Mouse (Mus musculus) liver, postnatal 0 days (tissue): ENCODE results near the gene Rps11. TPM values are rescaled to one million over a fixed set of nuclear protein-coding genes. Genes with fewer than 3 reads are reported as not detected.
A peak's percentile ranks its signal among the peaks of the same experiment; 100 is the strongest.

Source experiments
- ATAC-seq: fragments of 200-750 bp; cut with Nextera tagmentation; 2 replicates; pipeline ENCODE4 v1.8.0; 2017; ENCODE audit warnings: mild to moderate bottlenecking, moderate library complexity
- DNase-seq: peaks from one replicate; pipeline ENCODE4 v3.0.0-alpha.2; 2016
- H3K27ac ChIP-seq: fragments of 300-500 bp; sonication (generic); 2 replicates; pipeline ENCODE4 v1.5.1; 2014; ENCODE audit warnings: antibody characterized with exemption, moderate library complexity, mild to moderate bottlenecking, low read depth
- H3K27me3 ChIP-seq: fragments of 300-500 bp; sonication (generic); 2 replicates; pipeline ENCODE4 v1.6.1; 2014; ENCODE audit warnings: low read length, control low read depth, mixed read lengths; ENCODE audit not compliant: insufficient read depth
- H3K36me3 ChIP-seq: fragments of 300-500 bp; sonication (generic); replicated peaks from 2 replicates; pipeline ENCODE4 v1.6.1; 2014; ENCODE audit warnings: mild to moderate bottlenecking, control low read depth, low read length, moderate library complexity, mixed read lengths; ENCODE audit not compliant: insufficient read depth
- H3K4me1 ChIP-seq: fragments of 300-500 bp; sonication (generic); 2 replicates; pipeline ENCODE4 v1.6.1; 2014; ENCODE audit warnings: antibody characterized with exemption, mild to moderate bottlenecking, control low read depth; ENCODE audit not compliant: insufficient read depth
- H3K4me2 ChIP-seq: fragments of 300-500 bp; sonication (generic); 2 replicates; pipeline ENCODE4 v1.6.1; 2014; ENCODE audit warnings: low read depth, mild to moderate bottlenecking, low read length, moderate library complexity, mixed read lengths
- H3K4me3 ChIP-seq: fragments of 300-500 bp; sonication (generic); 2 replicates; pipeline ENCODE4 v1.5.1; 2014; ENCODE audit warnings: low read depth, low read length
- H3K9ac ChIP-seq: fragments of 300-500 bp; sonication (generic); replicated peaks from 2 replicates; pipeline ENCODE4 v1.6.1; 2014; ENCODE audit warnings: mild to moderate bottlenecking, moderate library complexity
- H3K9me3 ChIP-seq: fragments of 300-500 bp; sonication (generic); 2 replicates; pipeline ENCODE4 v1.6.1; 2016; ENCODE audit warnings: mild to moderate bottlenecking, control low read depth, low read length, mixed read lengths
- CTCF ChIP-seq: sonication (generic); IDR thresholded peaks from 2 replicates; pipeline ENCODE4 v1.5.1; 2016; ENCODE audit warnings: antibody characterized with exemption, low read depth
- EP300 ChIP-seq: IDR thresholded peaks from 2 replicates; pipeline ENCODE4 v1.6.1; 2016; ENCODE audit warnings: antibody characterized with exemption, low read depth, mild to moderate bottlenecking
- WGBS: fragments of 180-500 bp; shearing (Covaris S2); extraction: QIAGEN DNeasy Blood & Tissue Kit; methylation state at CpG from one replicate; pipeline ENCODE4 v1.1.7; 2014; ENCODE audit not compliant: insufficient replicate concordance; 5-methylcytosine and 5-hydroxymethylcytosine counted together
- polyA plus RNA-seq: library from polyadenylated mRNA; unstranded; fragments of >200 nt; fragmentation: Nextera tagmentation; extraction: Ambion mirVana; gene quantifications from 2 replicates; pipeline ENCODE4 v1.2.1, GENCODE M21; 2015

Rps11 gene
- polyA plus RNA-seq, 1 experiment from 2014 or later: 696 TPM

DNA sequence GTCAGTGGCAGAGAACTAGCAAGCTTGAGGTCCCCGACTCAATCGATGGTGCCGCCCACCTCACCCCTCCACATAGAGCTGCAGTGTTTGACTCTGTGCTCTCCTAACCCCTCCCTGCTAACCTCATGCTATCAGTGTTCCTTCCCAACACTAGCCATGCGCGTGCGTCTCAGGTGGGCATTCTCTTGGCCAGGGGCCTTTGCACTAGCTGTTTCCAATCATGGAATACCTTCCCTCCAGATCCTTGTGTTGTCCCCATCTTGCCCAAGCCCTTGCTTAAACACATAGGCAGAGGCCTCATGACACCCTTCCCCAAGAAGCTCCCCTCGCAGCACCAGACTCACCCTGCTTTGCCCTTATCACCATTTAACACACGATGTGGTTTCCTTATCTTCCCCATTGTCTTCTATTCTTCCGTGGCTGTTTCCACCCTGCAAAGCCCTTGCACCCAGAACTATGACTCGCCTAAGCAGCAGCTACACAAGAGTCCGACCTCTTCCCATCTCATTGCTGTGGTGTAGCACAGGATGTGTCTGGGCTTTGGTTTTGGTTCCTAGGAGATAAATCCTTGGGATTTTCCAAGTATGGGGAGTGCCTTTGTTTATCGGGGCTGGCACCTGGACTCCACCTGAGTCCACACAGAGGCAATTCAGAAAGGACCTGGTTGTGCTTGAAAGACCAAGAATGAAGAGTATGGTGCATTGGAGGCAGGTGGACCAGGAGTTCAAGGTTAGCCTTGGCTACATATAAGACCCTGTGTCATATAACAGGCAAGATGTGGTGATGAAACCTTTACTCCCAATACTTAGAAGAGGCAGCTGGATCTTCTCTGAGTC lies 13.2 kb upstream of the Rps11 start:
- ATAC-seq: peak; percentile 49

DNA sequence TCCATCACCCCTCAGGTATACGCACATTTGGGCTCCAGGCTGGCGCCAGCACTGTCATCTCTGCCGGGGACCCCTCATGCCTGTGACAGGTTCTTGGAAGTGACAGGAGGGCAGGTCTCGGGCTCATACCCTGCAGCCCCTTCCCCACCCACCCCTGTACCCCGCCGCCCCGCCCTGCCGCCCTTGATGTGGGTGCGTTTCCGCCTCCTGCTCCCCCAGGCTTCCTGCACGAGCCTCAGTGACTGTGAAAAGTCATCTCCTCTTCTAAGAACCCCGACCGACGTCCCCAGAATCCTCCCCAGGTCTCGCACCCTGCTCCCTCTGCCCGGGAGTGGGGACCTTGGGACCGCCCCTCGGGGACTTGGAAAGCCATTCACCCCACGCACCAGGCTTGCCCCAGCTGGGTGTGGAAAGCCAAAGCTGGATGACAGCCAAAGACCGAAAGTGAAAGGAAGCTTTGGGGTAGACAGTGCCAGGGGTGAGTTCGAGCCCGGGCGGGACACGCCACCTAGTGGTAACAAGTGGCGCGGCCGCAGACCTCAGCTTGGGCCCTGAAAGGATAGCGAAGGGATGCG lies 11.8 kb upstream of the Rps11 start, which contains the start of the genes Gm45713 and Flt3l:
Gene Gm45713 (minus strand): TSS at position 239 of the 575 bp plus-strand sequence.
Gene Flt3l (minus strand): TSS at position 440 of the 575 bp plus-strand sequence.
- peak within 1 kb of the TSS; percentile 76 for H3K9ac ChIP-seq
- no peaks in the 10 kb centered on the region for H3K36me3 ChIP-seq
- no peaks in the 10 kb centered on the region for H3K27me3 ChIP-seq
- H3K4me1 ChIP-seq: peaks cover 23% of the 10 kb centered on the region
- peak within 1 kb of the TSS; percentile 94 for H3K4me2 ChIP-seq
- H3K27ac ChIP-seq: peak within 1 kb of the TSS; percentile 64
- 2% methylated on average over 29 of the region's 29 CpGs for WGBS
- peak; percentile 86 for ATAC-seq
- H3K9me3 ChIP-seq: no peaks in the 10 kb centered on the region
- DNase-seq: peak; percentile 93
- peak; percentile 99 for TF ChIP-seq CTCF
- no peak for TF ChIP-seq EP300
- peak within 1 kb of the TSS; percentile 73 for H3K4me3 ChIP-seq

More for the DNA sequence above, 13.2 kb upstream of the Rps11 start:
- Histone ChIP-seq H3K27ac (peak overlapping the region; percentile 45), H3K4me1 (peaks cover 23% of the 10 kb centered on the region), H3K4me2 (0 out of 2 replicates have a peak overlapping the region, but pooled peaks have one; percentile 30), H3K9ac (no peak overlapping the region), H3K36me3 (peaks cover 9% of the 10 kb centered on the region; the same call in 1 of the 2 replicates), H3K27me3 (no peaks in the 10 kb centered on the region), H3K4me3 (no peak overlapping the region), H3K9me3 (no peaks in the 10 kb centered on the region)
- DNase-seq: no peak
- TF ChIP-seq CTCF: no peak
- TF ChIP-seq EP300: peak; percentile 64
- WGBS: 30% methylated on average over 12 of the region's 12 CpGs

DNA sequence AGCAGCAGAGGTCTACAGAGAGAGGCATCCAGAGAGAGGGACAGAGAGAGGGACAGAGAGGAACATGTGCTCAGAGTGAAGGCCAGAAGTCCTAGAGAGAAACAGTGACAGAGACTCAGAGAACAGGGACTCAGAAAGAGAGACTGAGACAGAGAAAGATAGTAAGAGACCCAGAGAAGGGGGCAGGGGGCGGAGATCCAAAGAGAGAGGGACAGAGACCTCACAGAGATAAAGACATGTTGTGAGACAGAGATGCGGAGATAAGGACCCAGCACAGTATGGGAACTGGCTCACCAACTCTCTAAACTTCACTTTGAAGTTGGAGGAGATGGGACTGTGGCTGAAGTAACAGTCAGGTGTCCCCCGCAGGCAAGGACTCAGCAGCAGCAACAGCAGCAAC lies 11.1 kb upstream of the Rps11 start:
- Histone ChIP-seq H3K36me3 (no peaks in the 10 kb centered on the region), H3K9me3 (no peaks in the 10 kb centered on the region), H3K4me3 (peak overlapping the region; percentile 73), H3K9ac (peak overlapping the region; percentile 76), H3K4me2 (peak overlapping the region; percentile 94), H3K4me1 (peaks cover 23% of the 10 kb centered on the region), H3K27ac (peak overlapping the region; percentile 64; the same call in 1 of the 2 replicates), H3K27me3 (no peaks in the 10 kb centered on the region)
- ATAC-seq (no peak), DNase-seq (no peak)
- TF ChIP-seq EP300 (no peak), CTCF (no peak)
- 45% methylated on average over 3 of the region's 3 CpGs for WGBS

GRCm38 (mm10) chr7:45134544-45135026 lies 10.3 kb upstream of the Rps11 start:
- DNase-seq: peak; percentile 81
- WGBS: 15% methylated on average over 12 of the region's 12 CpGs

DNA sequence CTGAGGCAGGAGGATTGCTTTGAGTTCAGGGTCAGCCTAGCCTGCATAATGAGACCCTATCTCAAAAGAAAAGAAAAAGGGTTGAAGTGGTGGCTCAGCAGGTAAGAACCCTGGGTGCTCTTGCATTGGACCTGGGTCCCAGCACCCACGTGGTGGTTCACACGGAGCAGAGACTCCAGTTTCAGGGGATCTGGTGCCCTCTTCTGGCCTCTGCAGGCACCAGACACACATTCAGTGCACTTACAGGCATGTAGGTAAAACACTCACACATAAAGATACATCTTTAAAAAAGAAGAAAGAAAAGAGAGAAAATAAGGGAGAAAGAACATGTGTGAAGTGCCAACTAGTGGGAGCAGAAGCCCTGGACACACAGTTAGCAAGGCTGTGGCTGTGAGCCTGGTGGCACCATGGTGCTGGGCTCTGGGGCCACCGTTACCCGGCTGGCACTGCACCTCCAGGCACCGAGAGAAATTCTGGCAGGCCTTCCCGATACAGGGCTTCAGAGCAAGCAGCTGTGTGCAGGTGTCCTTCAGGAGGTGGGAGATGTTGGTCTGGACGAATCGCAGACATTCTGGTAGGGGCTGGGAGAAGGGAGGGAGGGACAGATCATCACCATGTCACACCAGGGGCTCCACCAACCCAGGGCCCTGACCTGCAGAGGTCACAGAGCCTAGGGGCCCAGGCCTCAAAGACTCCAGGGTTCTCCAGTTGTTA lies 9.4 kb upstream of the Rps11 start:
- no peaks in the 10 kb centered on the region for H3K36me3 ChIP-seq
- no peak for TF ChIP-seq EP300
- TF ChIP-seq CTCF: peak; percentile 38
- no peaks in the 10 kb centered on the region for H3K9me3 ChIP-seq
- peaks cover 36% of the 10 kb centered on the region for H3K4me1 ChIP-seq
- H3K27ac ChIP-seq: no peak overlapping the region
- 85% methylated on average over 8 of the region's 8 CpGs for WGBS
- H3K4me2 ChIP-seq: no peak overlapping the region
- DNase-seq (no peak), ATAC-seq (no peak)
- H3K27me3 ChIP-seq: no peaks in the 10 kb centered on the region
- H3K4me3 ChIP-seq: no peak overlapping the region
- no peak overlapping the region for H3K9ac ChIP-seq

More at GRCm38 (mm10) chr7:45134544-45135026, 10.3 kb upstream of the Rps11 start:
- no peaks in the 10 kb centered on the region for H3K36me3 ChIP-seq
- no peaks in the 10 kb centered on the region for H3K27me3 ChIP-seq
- no peaks in the 10 kb centered on the region for H3K9me3 ChIP-seq
- peaks cover 30% of the 10 kb centered on the region for H3K4me1 ChIP-seq
- no peak overlapping the region for H3K9ac ChIP-seq
- TF ChIP-seq EP300: no peak
- no peak for TF ChIP-seq CTCF
- H3K4me3 ChIP-seq: no peak overlapping the region
- peak; percentile 15; the same call in 1 of the 2 replicates for ATAC-seq
- peak overlapping the region; percentile 94 for H3K4me2 ChIP-seq
- H3K27ac ChIP-seq: no peak overlapping the region

- no peak overlapping the region for H3K4me3 ChIP-seq
- H3K4me2 ChIP-seq: no peak overlapping the region
- no peaks in the 10 kb centered on the region for H3K9me3 ChIP-seq
- WGBS: 81% methylated on average over 11 of the region's 11 CpGs
- peaks cover 33% of the 10 kb centered on the region for H3K4me1 ChIP-seq
- no peak overlapping the region for H3K9ac ChIP-seq
- no peaks in the 10 kb centered on the region for H3K27me3 ChIP-seq
- H3K36me3 ChIP-seq: peaks cover 4% of the 10 kb centered on the region
- H3K27ac ChIP-seq: no peak overlapping the region
- no peak for ATAC-seq
- no peak for DNase-seq
- TF ChIP-seq EP300 (no peak), CTCF (no peak)
Measured at GRCm38 (mm10) chr7:45131850-45132249, 7.6 kb upstream of the Rps11 start.
